Mouse (Mus musculus): ENCODE results near the gene Slc33a1. TPM values are rescaled to one million over a fixed set of nuclear protein-coding genes. Genes with fewer than 3 reads are reported as not detected.

Gene Slc33a1
- 11.4 and 16.3 TPM in 2 replicates for polyA plus RNA-seq (2021; fragmentation: Nextera tagmentation)
- long read RNA-seq, experiment 1, transcript Slc33a1-201 (6 exons, 3,150 nt): major isoform, 144 of 162 reads
- long read RNA-seq, experiment 1, partial matches to known transcripts: 5 of 162 reads
- long read RNA-seq, experiment 1, other reads (novel, unspliced or antisense): 13 of 162 reads
- long read RNA-seq, experiment 2, transcript Slc33a1-201 (6 exons, 3,150 nt): major isoform, 15 of 28 reads
- long read RNA-seq, experiment 2, partial matches to known transcripts: 5 of 28 reads
- long read RNA-seq, experiment 2, other reads (novel, unspliced or antisense): 8 of 28 reads

DNA sequence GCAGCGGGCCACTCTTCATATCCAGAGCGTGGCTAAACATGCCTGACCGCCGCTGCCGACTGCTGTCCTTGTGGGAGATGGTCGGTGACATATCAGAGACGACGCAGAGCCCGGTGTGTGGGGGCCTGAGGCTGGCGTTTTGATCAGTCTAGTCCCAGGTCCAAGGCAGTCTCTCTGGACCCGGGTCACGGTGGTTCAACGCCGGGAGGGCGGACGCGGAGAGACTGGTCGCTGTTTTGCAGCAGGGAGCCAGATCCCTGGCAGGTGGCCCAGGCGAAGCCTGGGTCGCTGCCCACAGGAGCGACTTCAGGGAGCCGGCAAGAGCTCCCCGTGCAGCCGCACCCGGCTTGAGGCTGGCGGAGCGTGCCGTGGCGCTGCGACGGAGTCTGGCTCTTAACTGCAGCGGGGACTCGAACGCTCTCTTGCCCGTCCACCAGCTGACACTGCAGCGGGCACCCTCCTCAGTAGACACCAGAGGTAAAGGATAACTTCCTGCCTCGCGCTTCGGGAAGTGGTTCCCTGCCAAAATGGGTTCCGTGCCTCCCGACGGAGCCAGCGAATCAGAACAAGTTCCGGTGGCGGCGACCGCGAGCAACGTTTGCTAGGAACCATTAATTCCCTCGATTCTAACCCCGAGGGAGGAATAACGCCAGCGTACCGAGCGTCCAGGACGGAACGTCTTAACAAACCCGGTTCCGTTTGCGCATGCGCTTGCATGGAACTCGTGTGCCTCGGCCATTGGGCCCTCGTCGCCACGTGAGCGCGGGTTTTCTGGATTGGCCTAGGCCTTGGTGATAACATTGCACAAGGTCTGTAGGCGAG lies at the start of gene Slc33a1:
TSS of gene Slc33a1 (minus strand) at position 669 of the 822 bp plus-strand sequence.

DNA sequence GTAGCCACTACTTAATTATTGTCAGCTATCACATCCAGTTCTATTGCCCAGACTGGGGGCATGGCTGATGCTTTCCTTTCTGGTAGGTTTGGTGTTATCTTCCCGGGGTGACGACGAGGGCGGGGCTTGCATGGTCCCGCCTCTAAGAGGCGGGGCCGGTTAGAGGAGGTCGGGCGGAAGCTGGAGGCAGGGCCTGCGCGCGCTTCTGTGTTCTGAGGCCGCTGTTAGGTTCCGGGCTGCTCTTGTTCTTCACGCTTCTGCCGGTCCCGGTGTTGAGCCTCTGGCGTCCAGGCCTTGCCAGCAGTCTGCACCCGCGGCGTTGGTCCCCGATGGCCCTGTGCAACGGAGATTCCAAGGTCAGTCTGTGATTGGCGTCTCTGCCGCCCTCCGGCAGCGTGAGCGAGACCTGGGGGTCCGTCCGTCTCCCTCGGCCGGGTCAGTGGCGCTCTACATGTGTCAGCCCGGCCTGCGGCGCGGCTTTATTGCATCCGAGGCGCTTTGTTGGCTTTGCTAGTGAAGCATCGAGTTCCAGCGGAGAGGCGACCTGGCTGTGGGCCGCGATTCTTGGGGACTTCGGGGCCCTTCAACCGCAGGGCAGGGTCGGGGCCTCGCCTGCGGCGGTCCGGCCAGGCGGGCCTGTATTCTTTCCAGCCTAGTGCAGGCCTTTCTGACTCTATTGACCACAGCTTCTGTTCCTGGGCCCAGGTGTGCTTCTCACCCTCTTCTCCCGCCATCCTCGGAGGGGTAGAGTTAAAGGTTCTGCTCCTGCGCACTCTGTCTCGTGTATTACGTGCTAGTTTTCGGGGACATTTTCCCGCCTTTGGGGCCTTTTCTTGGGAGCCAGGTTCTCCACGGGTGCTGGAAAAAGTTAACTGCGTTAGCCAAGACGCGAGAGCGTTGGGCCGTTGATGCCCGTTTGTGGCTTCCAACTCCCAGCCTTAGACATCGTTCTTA lies 11.7 kb upstream of the Slc33a1 start, which contains the start of gene Gmps:
TSS of gene Gmps (plus strand) at position 152 of the 954 bp plus-strand sequence.

DNA sequence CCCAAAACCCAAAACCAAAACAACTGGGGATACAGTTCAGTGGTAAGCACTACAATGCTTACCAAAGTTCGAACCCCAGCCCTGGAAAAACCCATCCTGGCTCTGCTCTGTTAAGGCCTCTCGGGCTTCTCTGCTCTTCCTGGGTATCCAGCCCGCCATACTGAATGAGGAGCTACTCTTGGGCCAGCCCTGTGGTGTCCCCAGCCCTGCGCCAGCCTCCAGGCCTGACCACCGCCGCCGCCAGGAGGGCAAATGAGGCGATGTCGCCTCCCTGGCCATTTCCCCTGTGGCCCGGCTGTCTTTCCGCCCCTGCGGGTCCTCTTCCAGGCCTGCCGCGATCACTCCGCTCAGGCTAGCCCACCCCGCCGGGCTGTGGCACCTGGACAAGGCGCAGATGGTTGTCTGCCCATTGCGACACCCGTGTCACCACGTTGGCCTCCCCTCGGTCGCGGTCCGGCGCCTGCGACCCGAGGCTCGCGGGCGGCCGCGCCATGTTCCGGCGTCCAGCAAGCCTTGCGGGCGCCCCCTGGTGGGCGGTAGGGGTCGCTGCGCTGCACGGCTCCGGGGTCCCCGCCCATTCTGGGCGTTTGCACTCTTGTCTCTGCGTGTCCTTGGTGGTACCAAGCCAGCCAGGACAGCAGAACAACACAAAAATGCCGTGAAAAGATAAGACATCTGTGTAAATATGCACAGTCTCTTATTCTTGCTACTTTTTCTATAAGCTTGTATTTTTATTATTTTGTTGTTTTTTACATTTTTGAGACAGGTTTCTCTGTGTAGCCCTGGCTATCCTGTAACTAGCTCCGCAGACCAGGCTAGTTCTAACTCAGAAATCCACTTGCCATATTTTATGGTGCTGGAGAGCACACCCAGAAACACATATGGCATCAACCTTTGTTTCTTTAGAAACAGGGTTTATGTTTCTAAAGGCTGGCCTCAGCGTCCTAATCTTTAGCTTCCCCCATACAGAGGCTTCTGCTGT lies 35.4 kb downstream of the Slc33a1 start, which contains the start of gene E130311K13Rik:
TSS of gene E130311K13Rik (minus strand) at position 595 of the 982 bp plus-strand sequence.

DNA sequence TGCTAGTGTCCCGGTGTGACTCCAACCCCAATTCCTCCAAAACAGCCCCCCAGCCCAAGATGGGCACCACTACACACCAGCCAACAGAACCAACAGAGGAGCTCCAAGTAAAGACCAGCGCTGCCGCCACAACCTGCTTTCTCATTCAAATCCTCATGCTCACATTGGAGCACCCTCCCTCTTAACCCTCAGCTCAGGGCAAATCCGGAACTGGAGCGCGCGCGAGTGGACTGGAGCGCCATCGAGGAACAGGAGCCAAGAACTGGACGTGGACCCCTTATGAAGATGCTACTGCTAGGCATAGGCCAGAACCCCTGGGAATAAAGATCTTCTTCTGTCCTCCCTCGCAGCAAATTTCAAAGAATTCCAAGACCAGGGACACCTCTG lies 65.3 kb downstream of the Slc33a1 start, which contains the start of gene Plch1:
TSS of gene Plch1 (minus strand) at position 164 of the 387 bp plus-strand sequence.

Other genes with a start within 250 kb of the Slc33a1 start
- 1.7 and 2.1 TPM in 2 replicates for gene Plch1, start 65.3 kb downstream of the Slc33a1 start, polyA plus RNA-seq (2021; fragmentation: Nextera tagmentation)
- 16.8 and 22.2 TPM in 2 replicates for gene E130311K13Rik, start 35.3 kb downstream of the Slc33a1 start, polyA plus RNA-seq (2021; fragmentation: Nextera tagmentation)
- gene Gmps, start 11.3 kb upstream of the Slc33a1 start, polyA plus RNA-seq (2021; fragmentation: Nextera tagmentation): 22.9 and 25.2 TPM in 2 replicates
- 0.03 and 0.04 TPM in 2 replicates for gene Vmn2r1, start 116.8 kb upstream of the Slc33a1 start, polyA plus RNA-seq (2021; fragmentation: Nextera tagmentation)
- not detected in 2 replicates for gene Vmn2r2, start 177.2 kb upstream of the Slc33a1 start, polyA plus RNA-seq (2021; fragmentation: Nextera tagmentation)